ENCODE assay signal across 8 mouse cellular contexts in genomic region chr9:31559506-31560225, GRCm38 (mm10).
A peak's percentile ranks its signal among the peaks of the same experiment; 100 is the strongest.
DNase-seq lines count a peak whose midpoint lies in the region; ATAC-seq lines count a peak whose summit lies in the region.

No protein-coding gene starts in this region.

- H3K4me1 ChIP-seq in hindbrain, embryonic 16.5 days (ENCODE audit: control insufficient read depth, insufficient read depth, low read depth, low read length): 0 out of 2 replicates have a peak, but pooled peaks cover 4% of the 10 kb centered on the region

- no peaks in the 10 kb centered on the region for H3K27me3 ChIP-seq in hindbrain, embryonic 16.5 days (replicated peaks; ENCODE audit: control insufficient read depth, insufficient read depth, low read length)

- no peak overlapping the region for H3K27ac ChIP-seq in hindbrain, embryonic 16.5 days (ENCODE audit: low read depth, low read length)

- peak overlapping the region; percentile 61 for H3K9ac ChIP-seq in hindbrain, embryonic 16.5 days (ENCODE audit: low read depth, low read length)

- peak; percentile 88 for DNase-seq in ZHBTc4 (ENCODE audit: low read depth, low spot score)
- DNase-seq in cerebellum, postnatal 25 days: peak; percentile 69 to 75
- peak; percentile 78 for DNase-seq in gastrocnemius, adult 18-20 months (ENCODE audit: low spot score)
- DNase-seq in left cerebral cortex, adult 18-20 months (ENCODE audit: low spot score in 2 of 2): peak; percentile 71 to 72
- DNase-seq in lung, postnatal 36 days: peak; percentile 89
- peak; percentile 63 for DNase-seq in retina, postnatal 7 days (ENCODE audit: low read depth, low spot score)
- peak; percentile 56 to 74 for DNase-seq in urinary bladder, postnatal 36 days (ENCODE audit: low spot score in 2 of 2)

- WGBS in hindbrain, embryonic 16.5 days: 32% methylated on average over 18 of the region's 18 CpGs

- peak overlapping the region; percentile 66 for H3K4me2 ChIP-seq in hindbrain, embryonic 16.5 days (ENCODE audit: low read length)

- H3K4me3 ChIP-seq in hindbrain, embryonic 16.5 days (ENCODE audit: low read length): peak overlapping the region; percentile 30

- no peaks in the 10 kb centered on the region for H3K9me3 ChIP-seq in hindbrain, embryonic 16.5 days (ENCODE audit: control insufficient read depth, low read length)

- H3K36me3 ChIP-seq in hindbrain, embryonic 16.5 days (ENCODE audit: control insufficient read depth, insufficient read depth, low read length): no peaks in the 10 kb centered on the region

- peak; percentile 92 for ATAC-seq in hindbrain, embryonic 16.5 days
